Mouse (Mus musculus) ES-CJ7 (cell line): ENCODE results near the gene Mospd3.

Experiments
- DNase-seq: peaks from one replicate; pipeline ENCODE4 v3.0.0; 2011; ENCODE audit warnings: low read depth, low spot score

The Mospd3 gene

DNA sequence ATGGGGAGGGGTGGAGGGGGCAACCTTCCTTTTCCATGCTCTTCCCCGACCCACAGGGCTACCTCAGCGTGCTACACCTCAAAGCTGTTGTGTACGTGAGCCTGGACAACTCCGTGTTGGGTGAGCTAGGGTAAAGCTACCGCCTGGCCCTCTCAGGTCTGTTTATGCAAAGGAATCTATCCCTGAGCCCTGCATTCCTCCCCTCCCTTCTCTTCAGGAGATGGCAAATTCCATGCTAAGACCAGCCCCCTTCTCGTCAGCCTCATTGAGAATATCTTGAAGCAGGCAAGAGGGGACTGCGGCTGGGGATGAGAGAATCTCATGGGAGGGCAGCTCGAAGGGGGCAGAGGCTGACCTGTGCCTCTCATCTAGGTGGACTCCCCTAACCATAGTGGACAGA is 18.2 kb downstream of the Mospd3 start:
- no peak for DNase-seq

DNA sequence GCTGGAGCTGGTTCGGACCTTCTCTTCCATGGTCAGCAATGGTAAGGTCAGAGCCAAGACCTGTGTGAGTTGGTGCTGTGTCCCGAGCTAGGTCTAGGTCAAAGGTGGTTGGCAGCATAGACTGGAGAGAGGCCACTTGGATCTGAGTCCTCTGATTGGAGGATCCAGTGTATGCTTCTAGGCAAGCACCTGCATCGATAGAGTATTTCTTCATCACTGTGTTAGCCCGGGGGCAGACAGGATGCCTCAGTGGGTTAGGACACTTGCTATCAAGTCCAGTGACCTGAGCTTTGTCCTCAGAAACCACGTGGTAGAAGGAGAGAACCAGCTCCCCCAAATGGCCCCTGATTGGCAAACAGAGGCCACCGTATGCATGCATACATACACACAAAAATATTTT is 20.6 kb downstream of the Mospd3 start:
- no peak for DNase-seq

DNA sequence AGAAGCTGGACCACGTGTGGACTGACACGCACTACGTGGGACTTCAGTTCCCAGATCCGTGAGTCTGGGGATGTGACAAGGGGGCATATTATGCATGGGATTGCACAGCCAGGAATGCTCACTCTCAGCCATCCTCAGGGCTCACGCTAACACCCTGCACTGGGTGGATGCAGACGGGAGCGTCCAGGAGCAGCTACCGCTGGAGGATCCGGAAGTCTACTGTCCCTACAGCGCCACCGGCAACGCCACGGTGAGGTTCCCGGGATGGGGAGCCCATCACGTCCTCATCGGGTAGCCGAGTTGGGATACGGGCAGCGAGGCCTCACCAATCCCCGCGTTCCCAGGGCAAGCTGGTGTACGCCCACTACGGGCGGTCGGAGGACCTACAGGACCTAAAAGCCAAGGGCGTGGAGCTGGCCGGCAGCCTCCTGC is 26.4 kb downstream of the Mospd3 start:
- no peak for DNase-seq

DNA sequence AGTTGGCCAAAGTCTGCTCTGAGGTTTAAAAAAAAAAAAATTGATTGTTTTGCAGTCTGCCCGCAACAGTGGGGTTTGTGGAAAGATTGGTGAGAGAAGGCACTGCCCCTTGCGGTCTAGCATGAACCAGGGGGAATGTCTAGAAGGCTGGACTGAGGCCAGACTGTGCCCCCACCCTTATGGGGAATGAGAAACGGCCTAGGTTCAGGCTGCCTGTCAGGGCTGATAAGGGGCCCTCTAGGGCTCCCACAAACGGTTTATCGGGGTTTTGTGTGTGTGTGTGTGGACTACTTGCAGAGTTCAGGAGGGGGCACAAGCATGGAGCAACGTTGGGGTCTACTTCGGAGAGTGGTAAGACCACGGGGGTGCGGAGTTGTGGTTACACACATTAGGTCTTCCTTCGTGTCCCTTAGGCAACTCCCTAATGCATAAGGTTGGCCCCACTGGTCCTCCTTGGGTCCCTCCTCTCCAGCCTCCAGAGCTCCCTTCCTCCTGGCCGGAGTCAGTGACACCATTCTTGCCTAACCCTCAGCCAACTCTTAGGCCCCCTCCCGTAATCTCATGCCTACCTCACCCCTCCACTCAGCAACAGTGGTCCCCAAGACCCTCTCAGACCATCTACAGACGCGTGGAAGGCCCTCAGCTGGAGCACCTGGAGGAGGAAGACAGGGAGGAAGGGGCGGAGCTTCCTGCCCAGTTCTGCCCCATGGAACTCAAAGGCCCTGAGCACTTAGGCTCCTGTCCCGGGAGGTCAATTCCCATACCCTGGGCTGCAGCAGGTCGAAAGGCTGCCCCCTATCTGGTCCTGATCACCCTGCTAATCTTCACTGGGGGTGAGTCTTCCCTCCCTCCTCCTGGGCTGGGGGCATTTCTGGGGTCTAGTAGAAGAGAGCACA is 29.9 kb downstream of the Mospd3 start:
- DNase-seq = no peak

DNA sequence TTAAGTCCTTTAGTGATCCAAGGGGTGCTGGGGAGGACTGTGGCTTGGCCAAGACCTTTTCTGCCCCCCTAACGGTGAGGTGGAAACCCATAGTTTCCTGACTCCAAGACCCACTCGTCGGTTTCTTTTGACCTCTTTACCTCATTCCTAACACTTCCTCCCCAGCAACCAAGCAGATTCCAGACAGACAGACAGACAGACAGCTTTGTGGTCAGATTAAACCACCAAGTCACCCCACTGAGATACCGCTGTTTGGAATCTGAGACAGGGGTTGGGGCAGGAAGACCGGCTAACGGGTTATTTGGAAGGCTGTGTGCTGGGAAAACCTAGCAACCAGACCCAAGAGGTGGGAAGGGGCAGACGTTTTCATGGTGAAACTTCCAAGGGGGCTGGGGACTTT is 30.7 kb downstream of the Mospd3 start:
- no peak for DNase-seq

DNA sequence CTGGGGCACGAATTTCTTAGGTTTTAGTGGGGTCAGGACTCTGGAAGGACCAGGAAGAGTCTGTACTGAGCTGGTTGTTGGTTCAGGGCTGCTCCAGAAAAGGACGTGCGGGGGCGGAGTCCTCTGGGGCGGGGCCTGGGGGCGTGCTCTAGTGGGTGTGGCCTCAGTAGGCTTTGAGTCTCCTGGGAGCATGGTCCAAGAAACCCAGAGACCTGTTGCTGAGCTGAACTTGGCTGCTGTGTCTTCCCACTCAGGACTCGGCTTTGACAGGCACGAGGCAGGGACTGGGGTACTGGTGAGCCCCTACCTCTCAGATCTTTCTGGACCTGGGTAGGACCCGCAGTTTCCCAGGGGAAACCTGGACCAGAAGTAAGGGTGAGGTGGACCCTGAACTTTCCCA is 31.2 kb downstream of the Mospd3 start, which contains the start of gene Tfr2:
Gene Tfr2 (plus strand): TSS at position 176 of the 400 bp plus-strand sequence.
- peak; percentile 79 for DNase-seq

DNA sequence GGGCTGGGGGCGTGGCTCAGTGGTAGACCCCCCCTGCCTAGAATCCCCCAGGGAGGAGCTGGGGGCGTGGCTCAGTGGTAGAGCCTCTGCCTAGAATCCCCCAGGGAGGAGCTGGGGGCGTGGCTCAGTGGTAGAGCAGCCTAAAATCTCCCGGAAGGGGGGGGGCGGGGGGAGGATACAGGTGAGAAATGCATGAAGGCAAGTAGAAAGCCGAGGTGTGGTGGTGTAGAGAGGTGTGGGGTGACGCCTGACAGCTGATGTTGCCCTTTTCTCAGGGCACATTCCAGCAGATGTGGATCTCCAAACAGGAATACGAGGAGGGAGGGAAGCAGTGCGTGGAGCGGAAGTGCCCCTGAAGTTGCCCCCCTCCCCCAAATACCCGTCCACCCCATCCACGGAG is 31.8 kb downstream of the Mospd3 start:
- no peak for DNase-seq

DNA sequence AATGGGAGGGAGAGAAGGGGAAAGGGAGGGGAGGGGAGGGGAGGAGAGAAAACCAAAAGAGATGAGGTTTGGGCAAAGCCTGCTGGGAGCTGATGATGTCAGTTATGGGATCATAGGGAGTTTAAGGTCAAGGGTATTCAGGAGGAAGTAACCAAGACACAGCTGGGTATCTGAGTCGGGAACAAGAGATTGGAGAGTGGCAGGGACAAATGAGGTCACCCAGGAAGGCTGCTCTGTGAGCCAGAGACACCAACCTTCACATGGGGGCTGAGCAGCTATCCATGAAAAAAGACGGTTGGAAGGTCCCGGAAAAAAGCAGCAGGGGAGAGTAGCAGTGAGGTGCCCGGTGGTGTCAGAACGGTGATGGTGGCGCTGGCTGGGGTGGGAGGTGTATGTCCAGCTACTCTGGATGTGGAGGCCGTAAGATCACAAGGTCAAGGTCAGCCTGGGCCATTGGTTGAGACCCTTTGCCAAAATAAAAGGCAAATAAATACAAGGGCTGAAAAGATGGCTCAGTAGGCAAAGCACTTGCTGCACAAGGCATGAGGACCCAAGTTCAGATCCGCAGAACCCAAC is 32.5 kb downstream of the Mospd3 start:
- peak; percentile 64 for DNase-seq

DNA sequence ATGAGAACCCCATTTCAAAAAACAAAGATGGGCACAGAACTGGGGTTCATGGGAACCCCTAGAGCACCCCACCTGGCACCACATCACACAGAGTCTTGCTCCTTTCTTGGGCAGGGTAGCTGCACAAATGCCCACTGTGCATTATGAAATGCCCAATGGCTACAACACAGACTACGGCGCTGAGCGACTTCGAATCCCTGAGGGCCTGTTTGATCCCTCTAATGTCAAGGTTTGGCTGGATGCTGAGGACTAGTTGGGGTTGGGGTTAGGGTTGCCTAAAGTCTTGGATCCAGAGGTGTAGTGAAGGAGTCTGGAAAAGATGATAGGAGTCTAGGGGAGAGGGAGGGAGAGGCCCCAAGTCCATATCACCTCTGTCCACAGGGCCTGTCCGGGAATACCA is 34.4 kb downstream of the Mospd3 start:
- DNase-seq = no peak

DNA sequence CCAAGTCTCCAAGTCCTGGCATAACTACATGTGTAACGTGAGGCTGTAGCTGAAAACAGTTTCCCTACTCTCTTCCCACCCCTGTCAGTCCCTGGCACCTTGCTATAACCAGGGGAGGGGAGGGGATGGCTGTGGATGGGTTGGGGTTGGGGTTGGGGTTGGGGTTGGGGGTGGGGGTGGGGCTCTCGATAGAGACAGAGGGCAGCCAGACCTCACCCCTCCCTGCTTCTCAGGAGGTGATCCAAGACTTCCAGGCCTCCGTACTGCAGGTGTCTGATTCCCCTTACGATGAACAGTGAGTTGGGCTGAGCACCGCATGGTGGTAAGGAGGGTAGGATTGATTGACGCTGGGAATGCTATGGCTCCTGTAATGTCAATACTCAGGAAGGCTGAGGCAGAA is 35.1 kb downstream of the Mospd3 start:
- no peak for DNase-seq

DNA sequence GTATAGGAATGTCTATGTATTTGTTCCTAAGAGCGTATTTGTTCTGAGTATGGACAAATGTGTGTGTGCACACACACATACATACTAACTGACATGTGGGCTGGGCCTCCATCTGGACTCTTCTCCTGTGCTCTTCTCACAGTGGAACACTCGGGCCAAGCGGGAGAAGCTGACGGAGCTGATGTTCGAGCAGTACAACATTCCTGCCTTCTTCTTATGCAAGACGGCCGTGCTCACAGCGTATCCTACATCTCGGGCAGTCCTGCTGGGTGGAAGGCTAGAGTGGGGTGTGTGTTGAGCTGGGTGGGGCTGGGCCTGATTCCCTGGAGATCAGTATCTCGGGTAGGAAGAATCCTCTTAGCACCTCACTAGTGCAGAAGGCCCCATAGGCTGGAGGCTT is 37.9 kb downstream of the Mospd3 start:
- peak; percentile 39 for DNase-seq

DNA sequence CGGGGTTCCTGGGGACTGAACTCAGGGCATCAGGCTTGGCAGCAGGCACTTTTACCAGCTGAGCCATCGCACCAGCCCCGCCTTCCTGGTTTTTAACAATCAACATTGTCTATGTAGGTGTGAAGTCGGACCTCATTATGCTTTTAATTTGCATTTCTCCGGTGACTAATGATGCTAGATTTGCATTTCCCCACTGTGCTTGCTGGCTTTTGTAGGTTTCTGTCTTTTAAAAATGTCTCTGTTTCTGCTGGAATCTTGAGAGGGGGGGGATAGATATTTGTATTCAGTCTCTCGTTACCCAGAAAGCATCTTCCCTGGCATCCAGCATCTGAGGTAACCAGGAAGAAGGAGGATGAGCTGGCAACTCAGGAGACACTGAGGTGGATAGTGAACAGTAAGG is 39.3 kb downstream of the Mospd3 start:
- no peak for DNase-seq

DNA sequence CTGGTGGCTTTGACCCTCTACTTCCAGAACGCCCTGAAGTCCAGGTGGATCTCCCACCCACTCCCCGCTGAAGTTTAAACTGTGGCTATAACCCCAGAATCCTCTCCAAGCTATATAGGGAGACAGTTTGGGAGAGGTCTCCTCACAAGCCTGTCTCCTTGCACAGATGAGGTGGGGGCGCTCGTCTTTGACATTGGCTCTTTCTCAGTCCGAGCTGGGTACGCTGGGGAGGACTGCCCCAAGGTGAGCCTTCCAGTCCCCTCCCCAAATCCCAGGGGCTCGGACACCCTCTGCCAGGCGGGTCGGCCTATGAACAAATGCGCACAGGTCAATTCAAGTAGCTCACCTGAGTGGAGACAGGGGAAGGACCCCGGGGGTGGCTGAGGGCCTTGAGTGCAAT is 47.0 kb downstream of the Mospd3 start:
- no peak for DNase-seq

DNA sequence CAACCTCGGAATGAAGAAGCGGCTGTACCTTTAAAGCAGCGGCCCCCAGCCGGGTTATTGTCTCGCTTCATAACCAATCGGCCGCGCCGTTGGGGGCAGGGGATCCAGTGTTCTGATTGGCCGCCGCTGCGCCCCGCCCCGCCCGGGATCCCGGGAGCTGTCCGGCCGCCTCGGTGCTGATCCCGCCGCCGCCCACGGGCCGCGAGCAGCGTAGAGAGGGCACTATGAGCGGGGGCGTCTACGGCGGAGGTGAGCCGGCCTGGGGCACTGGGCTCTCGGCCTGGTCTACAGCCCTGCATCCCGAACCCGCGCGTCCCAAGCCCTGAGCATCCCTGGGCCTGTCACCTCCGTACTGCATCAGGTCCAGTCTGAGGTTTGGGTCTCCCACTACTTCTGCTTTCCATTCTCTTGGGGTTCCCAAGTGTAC is 47.4 kb downstream of the Mospd3 start, which contains the start of gene Actl6b:
Gene Actl6b (plus strand): TSS at position 107 of the 427 bp plus-strand sequence.
- DNase-seq = peak; percentile 85

DNA sequence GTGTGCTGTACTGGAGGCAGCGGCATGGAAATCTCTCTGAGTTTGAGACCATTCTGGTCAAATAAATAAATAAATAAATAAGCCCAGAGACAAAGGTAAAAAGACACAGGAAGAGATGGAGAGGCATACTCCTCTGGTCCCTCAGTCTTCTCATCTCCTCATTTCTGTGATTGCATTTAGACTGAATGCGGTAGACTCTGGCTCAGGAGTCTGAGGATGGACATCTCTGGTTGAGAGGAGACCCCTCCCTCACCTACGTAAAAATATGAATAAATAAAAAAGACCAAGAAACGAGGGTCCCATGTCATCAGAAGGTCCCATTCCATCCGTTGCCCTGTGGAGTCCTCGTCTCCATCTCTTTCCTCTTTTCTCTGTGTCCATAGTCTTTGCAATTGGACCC is 47.9 kb downstream of the Mospd3 start:
- no peak for DNase-seq

DNA sequence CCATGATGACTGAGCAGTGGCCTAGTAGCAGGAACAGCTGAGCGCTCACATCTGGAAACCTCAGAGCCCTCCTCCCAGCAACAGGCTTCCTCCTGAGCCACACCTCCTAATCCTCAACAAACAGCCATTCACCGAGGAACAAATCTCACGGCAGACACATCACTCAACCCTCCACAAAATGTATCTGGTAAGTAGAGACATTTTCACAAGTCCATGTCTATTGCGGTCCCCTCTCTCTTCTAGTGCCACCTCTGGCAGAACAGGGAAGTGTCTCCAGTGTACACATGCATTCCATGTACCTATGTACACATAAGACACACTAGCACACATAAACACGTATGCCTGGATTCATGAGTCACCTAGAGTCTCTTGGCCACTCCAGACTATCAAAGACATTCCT is 49.7 kb downstream of the Mospd3 start:
- peak; percentile 57 for DNase-seq

DNA sequence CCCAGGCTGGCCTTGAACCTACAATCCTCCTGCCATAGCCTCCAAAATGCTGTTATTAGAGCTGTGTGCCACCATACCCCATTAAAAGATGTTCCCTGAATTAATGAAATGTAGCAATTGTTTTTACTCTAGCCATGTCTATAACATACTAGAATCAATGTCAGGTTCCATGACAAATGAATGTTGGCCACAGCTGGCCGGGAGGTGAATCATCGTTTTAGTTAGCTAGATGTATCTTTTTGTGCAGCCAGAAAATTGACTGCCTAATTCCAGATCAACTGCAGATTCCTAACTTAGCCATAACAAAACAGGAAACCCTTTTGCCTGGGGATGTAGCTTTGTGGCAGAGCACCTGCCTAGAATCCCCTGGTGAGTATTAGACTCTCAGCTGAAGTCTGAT is 51.0 kb downstream of the Mospd3 start:
- DNase-seq = no peak
